Mouse (Mus musculus): ENCODE data around the gene Mcoln2.

Mcoln2 gene

GRCm38 (mm10) chr3:146211141-146211747, 61.6 kb downstream of the Mcoln2 start:
- in situ Hi-C loops (cut with MboI; ENCODE audit: unreplicated experiment in 2 of 2): no loop called here

GRCm38 (mm10) chr3:146211964-146212363, 62.3 kb downstream of the Mcoln2 start:
- in situ Hi-C loops (cut with MboI; ENCODE audit: unreplicated experiment in 2 of 2): no loop called here

DNA sequence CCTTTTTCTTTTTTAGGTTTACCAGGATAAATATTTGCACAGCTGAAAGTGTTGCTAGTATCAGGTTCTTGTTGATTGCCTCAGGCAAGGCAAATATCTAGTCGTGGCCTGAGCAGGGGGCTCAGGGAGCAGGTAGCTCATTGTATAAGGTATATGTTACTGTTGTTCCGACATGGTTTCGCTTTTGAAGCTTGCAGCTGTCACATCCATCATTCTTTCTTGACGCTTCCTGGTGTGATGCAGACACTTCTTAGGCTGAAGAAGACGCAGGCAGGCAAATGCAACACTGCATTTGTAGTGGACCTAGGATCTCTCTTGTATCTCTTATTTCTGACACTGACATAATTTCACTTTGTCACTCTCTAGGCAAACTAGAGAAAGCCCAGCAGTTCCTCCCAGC, 63.7 kb downstream of the Mcoln2 start:
- in situ Hi-C loops (cut with MboI; ENCODE audit: unreplicated experiment in 2 of 2): no loop called here

GRCm38 (mm10) chr3:146216561-146216960, 66.9 kb downstream of the Mcoln2 start:
- in situ Hi-C loops (cut with MboI; ENCODE audit: unreplicated experiment in 2 of 2): no loop called here

- in situ Hi-C loops (cut with MboI; ENCODE audit: unreplicated experiment in 2 of 2): no loop called here
Measured at GRCm38 (mm10) chr3:146220776-146221486, 71.3 kb downstream of the Mcoln2 start, which contains the start of gene Lpar3. Lpar3 (plus strand) TSS chr3:146220963.

GRCm38 (mm10) chr3:146224271-146224670, 74.6 kb downstream of the Mcoln2 start:
- in situ Hi-C loops (cut with MboI; ENCODE audit: unreplicated experiment in 2 of 2): no loop called here

- in situ Hi-C loops (cut with MboI; ENCODE audit: unreplicated experiment in 2 of 2): no loop called here
Measured at GRCm38 (mm10) chr3:146225061-146225761, 75.6 kb downstream of the Mcoln2 start.

GRCm38 (mm10) chr3:146227427-146227826, 77.8 kb downstream of the Mcoln2 start:
- in situ Hi-C loops (cut with MboI; ENCODE audit: unreplicated experiment in 2 of 2): no loop called here

- in situ Hi-C loops (cut with MboI; ENCODE audit: unreplicated experiment in 2 of 2): no loop called here
Measured at GRCm38 (mm10) chr3:146228559-146229310, 79.1 kb downstream of the Mcoln2 start.

DNA sequence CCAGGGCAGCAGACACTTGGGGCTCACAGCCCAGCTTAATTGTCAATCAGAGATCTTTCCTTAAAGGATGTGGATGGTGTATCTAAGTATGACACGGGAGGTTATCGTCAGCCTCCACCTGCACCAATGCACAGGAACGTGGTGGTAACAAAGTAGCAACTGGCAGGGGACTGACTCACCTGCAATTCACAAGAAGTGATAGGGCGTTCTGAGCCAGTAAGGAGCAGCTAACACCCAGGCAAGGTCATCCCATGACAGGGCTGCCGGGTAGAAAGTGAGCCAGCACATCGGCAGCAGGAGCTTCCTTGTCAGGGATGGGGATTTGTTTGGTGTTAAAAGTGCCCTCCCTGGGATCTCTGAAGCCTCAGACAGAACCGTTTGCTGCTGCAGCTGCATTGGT, 83.1 kb downstream of the Mcoln2 start:
- in situ Hi-C loops (cut with MboI; ENCODE audit: unreplicated experiment in 2 of 2): no loop called here

DNA sequence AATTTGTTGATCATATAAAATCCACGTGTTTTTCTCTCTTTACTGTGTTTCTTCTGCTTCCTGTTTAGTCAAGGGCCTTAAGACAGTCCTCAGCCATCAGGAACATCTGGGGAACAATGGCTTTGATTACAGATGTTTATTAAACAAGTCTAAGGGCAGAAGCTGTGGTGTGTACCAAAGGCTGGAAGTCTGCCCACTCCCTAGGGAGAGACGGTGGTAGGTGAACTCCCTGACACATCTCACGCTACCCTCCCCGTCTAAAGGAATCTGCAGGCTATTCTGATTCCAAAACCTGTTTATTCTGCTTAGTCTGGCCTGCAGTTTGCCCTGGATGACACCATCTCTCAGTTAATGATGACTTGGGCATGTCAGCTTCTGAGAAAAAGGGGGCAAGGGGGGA, 84.1 kb downstream of the Mcoln2 start:
- in situ Hi-C loops (cut with MboI; ENCODE audit: unreplicated experiment in 2 of 2): no loop called here

DNA sequence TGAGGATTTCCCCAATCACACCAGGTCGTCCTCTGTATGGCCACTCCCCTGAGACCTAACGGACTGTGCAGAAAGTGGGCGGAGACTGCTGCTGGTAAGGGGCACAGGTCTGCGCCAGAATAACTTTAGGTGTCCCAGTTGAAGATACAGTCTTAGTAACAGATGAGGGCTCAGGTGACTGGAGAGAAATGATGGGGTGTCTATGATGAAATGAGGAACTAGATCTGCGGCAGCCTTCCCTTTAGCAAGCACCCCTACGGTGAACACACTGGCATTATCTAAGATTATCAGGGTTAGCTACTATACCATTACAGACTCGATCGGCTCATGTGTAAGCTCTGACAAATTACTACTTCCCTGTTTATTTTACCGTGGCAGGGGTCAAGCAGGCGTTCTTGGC, 84.9 kb downstream of the Mcoln2 start:
- in situ Hi-C loops (cut with MboI; ENCODE audit: unreplicated experiment in 2 of 2): no loop called here

DNA sequence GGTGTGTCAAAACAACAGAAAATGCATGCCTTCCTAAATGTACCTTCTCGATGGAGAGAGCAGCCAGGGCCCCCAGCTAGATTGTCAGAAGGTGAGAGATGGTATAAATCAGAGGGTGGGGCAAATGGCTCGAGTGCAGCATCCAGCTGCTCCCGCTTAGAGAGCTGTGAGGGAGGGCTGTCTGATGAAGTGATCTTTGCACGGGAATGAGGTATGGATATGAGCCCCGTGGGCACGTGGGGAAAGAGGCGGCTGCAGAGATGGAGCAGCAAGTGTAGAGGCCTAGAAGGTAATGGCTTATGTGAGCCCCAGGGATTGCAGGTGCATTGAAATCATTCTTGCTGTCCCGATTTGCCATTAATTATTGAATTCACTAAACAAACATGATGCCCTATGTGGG, 86.6 kb downstream of the Mcoln2 start:
- in situ Hi-C loops (cut with MboI; ENCODE audit: unreplicated experiment in 2 of 2): no loop called here

DNA sequence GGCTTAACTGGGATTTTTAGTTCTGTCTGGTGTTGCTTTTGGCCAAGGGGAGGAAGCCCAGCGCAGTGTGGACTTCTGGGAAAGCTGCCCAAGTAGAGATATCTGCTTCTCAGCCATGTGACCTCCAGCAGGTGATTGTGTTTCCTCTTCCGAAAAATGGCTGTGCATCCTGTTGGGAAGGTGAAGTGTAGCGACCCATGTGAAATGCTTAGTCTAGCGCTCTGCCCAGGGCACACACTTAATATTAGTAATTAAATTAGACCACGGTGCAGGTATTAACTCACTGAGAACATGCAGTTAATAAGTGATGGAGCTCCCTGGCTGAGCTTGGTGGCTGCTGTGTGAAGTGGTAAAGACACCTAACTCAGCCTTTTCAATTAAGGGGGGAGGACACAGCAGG, 88.0 kb downstream of the Mcoln2 start:
- in situ Hi-C loops (cut with MboI; ENCODE audit: unreplicated experiment in 2 of 2): no loop called here

DNA sequence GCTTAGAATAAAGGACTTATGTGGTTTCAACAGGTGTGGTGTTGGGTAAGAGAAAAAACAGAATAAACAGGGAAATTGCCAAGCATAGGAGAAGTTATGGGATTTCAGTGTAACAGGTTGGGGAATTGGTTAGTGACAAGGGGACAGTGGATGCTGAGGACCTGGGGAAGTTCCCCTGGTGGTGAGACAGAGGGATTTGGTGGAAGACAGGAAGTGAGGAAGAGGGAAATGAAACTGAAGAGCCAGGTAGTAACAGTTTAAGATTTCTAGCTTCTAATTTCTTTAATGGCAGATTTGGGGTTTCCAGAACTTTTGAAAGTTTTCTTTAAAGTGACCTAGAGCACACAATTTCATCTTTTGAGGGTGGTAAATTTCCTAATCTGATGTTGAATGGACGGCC, 95.0 kb downstream of the Mcoln2 start:
- in situ Hi-C loops (cut with MboI; ENCODE audit: unreplicated experiment in 2 of 2): no loop called here
